Mouse (Mus musculus): Measurements from ENCODE around the gene Olfr983.

DNA sequence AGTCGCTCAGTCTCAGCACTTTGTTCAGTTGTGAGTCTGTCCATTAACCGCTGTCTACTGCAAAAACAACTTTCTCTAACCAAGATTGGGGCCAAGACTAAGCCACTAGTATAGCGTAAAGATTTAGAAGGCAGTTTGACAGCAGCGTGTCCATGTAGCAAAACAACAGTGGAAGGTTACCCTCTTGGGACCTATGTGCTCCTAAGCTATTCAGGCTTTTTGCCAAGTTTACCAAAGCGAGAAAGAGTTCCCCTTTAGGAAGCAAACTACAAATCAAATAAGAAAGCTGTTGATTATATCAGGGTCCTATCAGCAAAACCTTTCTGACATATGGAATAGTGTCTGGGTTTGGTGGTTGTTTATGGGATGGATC is 23.9 kb upstream of the Olfr983 start:
- no peak for TF ChIP-seq CTCF (IDR thresholded peaks at IDR 0.05; ENCODE audit: extremely low read depth, insufficient read depth, low read length)
- no peak for TF ChIP-seq POLR2A (IDR thresholded peaks at IDR 0.05; ENCODE audit: extremely low read depth, insufficient read depth, low read length)

Measured in cortical plate, adult 2 months (tissue).